Mouse (Mus musculus) ES-Bruce4 (cell line): ENCODE data around the gene Gm49342. TPM values are rescaled to one million over a fixed set of nuclear protein-coding genes. Genes with fewer than 3 reads are reported as not detected.
A peak's percentile ranks its signal among the peaks of the same experiment; 100 is the strongest.
"Not testable (repeated sequence)": the region's sequence is repeated elsewhere in the genome, so short reads cannot be mapped to it uniquely, and the experiment has no call there.

ENCODE experiments used
- H3K27ac ChIP-seq: 2 replicates; pipeline ENCODE4 v1.5.1; 2012; ENCODE audit warnings: low read length, inconsistent platforms; ENCODE audit not compliant: insufficient read depth
- H3K27me3 ChIP-seq: 2 replicates; pipeline ENCODE4 v1.6.1; 2012; ENCODE audit warnings: mild to moderate bottlenecking, low read length, inconsistent platforms; ENCODE audit not compliant: control insufficient read depth, poor library complexity, insufficient read depth, severe bottlenecking
- H3K36me3 ChIP-seq: 2 replicates; pipeline ENCODE4 v1.6.1; 2012; ENCODE audit warnings: inconsistent platforms, mild to moderate bottlenecking, low read length, moderate library complexity; ENCODE audit not compliant: control insufficient read depth, poor library complexity, insufficient read depth, severe bottlenecking
- H3K4me1 ChIP-seq: one replicate; pipeline ENCODE4 v1.8.1; 2011; ENCODE audit warnings: low read length; ENCODE audit not compliant: control insufficient read depth, insufficient read depth
- H3K4me3 ChIP-seq: 2 replicates; pipeline ENCODE4 v1.5.1; 2011; ENCODE audit warnings: low read depth, mild to moderate bottlenecking, low read length
- H3K9ac ChIP-seq: 2 replicates; pipeline ENCODE4 v1.6.1; 2012; ENCODE audit warnings: low read depth, mild to moderate bottlenecking, inconsistent platforms; ENCODE audit not compliant: poor library complexity, severe bottlenecking
- H3K9me3 ChIP-seq: replicated peaks from 2 replicates; pipeline ENCODE4 v1.6.1; 2012; ENCODE audit warnings: mild to moderate bottlenecking, low read length, inconsistent platforms; ENCODE audit not compliant: control insufficient read depth, poor library complexity, insufficient read depth, severe bottlenecking
- CTCF ChIP-seq: IDR thresholded peaks from one replicate; pipeline ENCODE4 v1.8.1; 2011; ENCODE audit warnings: low read depth, low read length
- EP300 ChIP-seq: IDR thresholded peaks from 2 replicates; pipeline ENCODE4 v1.6.1; 2011; ENCODE audit warnings: low read depth, low read length; ENCODE audit not compliant: insufficient read depth
- POLR2A ChIP-seq: IDR thresholded peaks from one replicate; pipeline ENCODE4 v1.8.1; 2011; ENCODE audit warnings: low read length; ENCODE audit not compliant: insufficient read depth
- polyA plus RNA-seq: library from polyadenylated mRNA; stranded (reverse); fragments of >200 nt; gene quantifications from 2 replicates; pipeline ENCODE4 v1.2.4, GENCODE M21; 2011; ENCODE audit warnings: low read depth; ENCODE audit not compliant: missing spikeins, insufficient read depth, insufficient read length

Gene Gm49342
- polyA plus RNA-seq, 1 experiment, result 24.9 TPM

GRCm38 (mm10) chr14:50955487-50955886 is 11.2 kb downstream of the Gm49342 start:
- TF ChIP-seq EP300, result no peak
- TF ChIP-seq POLR2A, result no peak
- no peak for TF ChIP-seq CTCF
- Histone ChIP-seq H3K4me1 (no peaks in the 10 kb centered on the region), H3K27ac (peak overlapping the region; percentile 79; the same call in 1 of the 2 replicates), H3K27me3 (no peaks in the 10 kb centered on the region), H3K36me3 (peaks cover 4% of the 10 kb centered on the region; the same call in 1 of the 2 replicates), H3K9ac (no peak overlapping the region), H3K4me3 (no peak overlapping the region), H3K9me3 (no peaks in the 10 kb centered on the region)

GRCm38 (mm10) chr14:50955942-50956508 is 11.7 kb downstream of the Gm49342 start, which contains the start of gene Pnp2:
Pnp2 (plus strand) TSS chr14:50955992.
- not testable (repeated sequence) for H3K4me1 ChIP-seq, H3K27me3 ChIP-seq, H3K36me3 ChIP-seq, H3K9me3 ChIP-seq
- Histone ChIP-seq H3K27ac (peak within 1 kb of the TSS; percentile 79), H3K9ac (peak within 1 kb of the TSS; percentile 40; the same call in 1 of the 2 replicates), H3K4me3 (peak within 1 kb of the TSS; percentile 19)

GRCm38 (mm10) chr14:50956724-50957123 is 12.4 kb downstream of the Gm49342 start:
- not testable (repeated sequence) for H3K27me3 ChIP-seq, H3K36me3 ChIP-seq, H3K4me3 ChIP-seq, H3K9me3 ChIP-seq, H3K4me1 ChIP-seq
- Histone ChIP-seq H3K27ac (peak overlapping the region; percentile 61), H3K9ac (peak overlapping the region; percentile 40; the same call in 1 of the 2 replicates)

- H3K4me3 ChIP-seq, H3K36me3 ChIP-seq, H3K9me3 ChIP-seq, H3K4me1 ChIP-seq, H3K27me3 ChIP-seq, H3K27ac ChIP-seq: not testable (repeated sequence)
- 0 out of 2 replicates have a peak overlapping the region, but pooled peaks have one; percentile 40 for H3K9ac ChIP-seq
These were observed 12.8 kb downstream of the Gm49342 start for GRCm38 (mm10) chr14:50957146-50957545.

- H3K9me3 ChIP-seq, H3K27ac ChIP-seq, H3K36me3 ChIP-seq, H3K4me1 ChIP-seq, H3K27me3 ChIP-seq, H3K9ac ChIP-seq, H3K4me3 ChIP-seq: not testable (repeated sequence)
These were observed 14.1 kb downstream of the Gm49342 start for GRCm38 (mm10) chr14:50958289-50958995.

GRCm38 (mm10) chr14:50968216-50968980 is 24.1 kb downstream of the Gm49342 start:
- Histone ChIP-seq H3K9me3 (no peaks in the 10 kb centered on the region), H3K4me3 (no peak overlapping the region), H3K4me1 (peaks cover 13% of the 10 kb centered on the region), H3K9ac (no peak overlapping the region), H3K27ac (no peak overlapping the region), H3K27me3 (no peaks in the 10 kb centered on the region), H3K36me3 (no peaks in the 10 kb centered on the region; the same call in 1 of the 2 replicates)
- TF ChIP-seq EP300 (no peak), CTCF (no peak), POLR2A (no peak)
